Mouse (Mus musculus): ENCODE measurements around the gene Lemd2.

GRCm38 (mm10) chr17:27179681-27180280 is 24.5 kb downstream of the Lemd2 start:
- TF ChIP-seq POLR2A (IDR thresholded peaks at IDR 0.05; ENCODE audit: insufficient read depth, low read length) (no peak), CTCF (IDR thresholded peaks at IDR 0.05; ENCODE audit: low read depth, low read length) (no peak)

Measured in ES-Bruce4 (cell line).